ENCODE assay signal across 8 mouse cellular contexts in the genomic region with DNA sequence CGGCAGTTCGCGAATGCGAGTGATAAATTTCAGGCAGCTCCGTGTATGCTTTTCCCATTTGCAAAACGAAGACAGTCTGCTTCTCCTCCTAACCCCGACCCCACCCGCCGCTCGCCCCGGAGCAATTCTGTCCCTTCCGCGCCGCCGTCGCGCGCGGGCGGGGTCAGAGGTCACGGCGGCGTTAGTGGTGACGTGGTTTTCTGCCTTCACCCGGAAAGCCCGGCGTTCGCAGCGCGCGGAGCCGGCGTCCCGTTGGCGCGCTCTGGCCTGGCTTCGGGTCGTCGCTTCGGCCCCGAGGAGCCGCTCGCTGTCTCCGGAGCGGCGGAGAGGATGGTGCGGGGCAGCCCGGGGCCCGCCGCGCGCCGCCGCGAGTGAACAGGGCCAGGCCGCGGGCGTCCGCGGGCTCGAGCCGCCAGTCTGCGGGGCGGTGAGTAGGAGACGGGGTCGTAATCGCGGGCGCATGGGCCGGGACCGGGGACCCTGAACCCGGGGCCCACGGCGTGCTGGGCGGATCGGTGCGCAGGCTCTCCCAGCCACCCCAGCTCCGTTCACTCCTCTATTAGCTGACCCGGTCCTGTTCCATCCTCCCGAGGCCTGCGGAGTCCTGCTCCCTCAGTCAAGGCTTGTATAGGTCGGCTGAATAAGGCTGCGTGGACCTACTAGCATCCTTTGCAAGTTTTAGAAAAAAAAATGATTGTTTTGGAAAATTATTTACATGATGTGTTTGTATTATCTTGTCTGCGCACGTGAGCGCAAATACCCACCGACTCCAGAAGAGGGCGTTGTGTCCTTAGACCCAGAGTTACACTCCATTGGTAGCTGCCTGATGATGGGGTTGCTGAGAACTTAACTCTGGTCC. TPM values are rescaled to one million over a fixed set of nuclear protein-coding genes. Genes with fewer than 3 reads are reported as not detected.
DNase-seq lines count a peak whose midpoint lies in the region; ATAC-seq and TF ChIP-seq lines count a peak whose summit lies in the region.

No protein-coding gene starts in this region.

- WGBS in forebrain, embryonic 12.5 days: under 1% methylated on average over 88 of the region's 88 CpGs
- WGBS in heart, postnatal 0 days: under 1% methylated on average over 87 of the region's 88 CpGs
- WGBS in liver, embryonic 15.5 days (ENCODE audit: insufficient replicate concordance): under 1% methylated on average over 84 of the region's 88 CpGs
- under 1% methylated on average over 84 of the region's 88 CpGs for WGBS in neural tube, embryonic 11.5 days
- WGBS in stomach, embryonic 16.5 days: under 1% methylated on average over 88 of the region's 88 CpGs

- no peaks in the 10 kb centered on the region for H3K27me3 ChIP-seq in ES-Bruce4 (ENCODE audit: control insufficient read depth, insufficient read depth, low read length, poor library complexity, severe bottlenecking)
- no peaks in the 10 kb centered on the region for H3K27me3 ChIP-seq in forebrain, embryonic 12.5 days
- no peaks in the 10 kb centered on the region for H3K27me3 ChIP-seq in heart, postnatal 0 days (ENCODE audit: control insufficient read depth, insufficient read depth, low read length)
- H3K27me3 ChIP-seq in liver, embryonic 15.5 days: no peaks in the 10 kb centered on the region
- H3K27me3 ChIP-seq in neural tube, embryonic 11.5 days (ENCODE audit: control insufficient read depth, insufficient read depth, low read length): no peaks in the 10 kb centered on the region
- H3K27me3 ChIP-seq in stomach, embryonic 16.5 days (ENCODE audit: control insufficient read depth, insufficient read depth, low read length): no peaks in the 10 kb centered on the region

- peaks cover 6% of the 10 kb centered on the region for H3K4me1 ChIP-seq in ES-Bruce4 (ENCODE audit: control insufficient read depth, insufficient read depth, low read length)
- peaks cover 23% of the 10 kb centered on the region for H3K4me1 ChIP-seq in forebrain, embryonic 12.5 days
- peaks cover 20% of the 10 kb centered on the region for H3K4me1 ChIP-seq in heart, postnatal 0 days (ENCODE audit: control insufficient read depth, insufficient read depth)
- peaks cover 38% of the 10 kb centered on the region for H3K4me1 ChIP-seq in liver, embryonic 15.5 days (replicated peaks)
- peaks cover 6% of the 10 kb centered on the region; the same call in 1 of the 2 replicates for H3K4me1 ChIP-seq in neural tube, embryonic 11.5 days (ENCODE audit: control insufficient read depth, insufficient read depth, low read length)
- peaks cover 17% of the 10 kb centered on the region for H3K4me1 ChIP-seq in stomach, embryonic 16.5 days (ENCODE audit: control insufficient read depth, insufficient read depth, low read length)

- TF ChIP-seq CTCF in ES-Bruce4 (IDR thresholded peaks at IDR 0.05; ENCODE audit: low read depth, low read length): peak; percentile 70
- TF ChIP-seq CTCF in heart, postnatal 0 days (IDR thresholded peaks at IDR 0.05; ENCODE audit: low read depth): peak; percentile 40

- 0 out of 2 replicates have a peak, but pooled peaks cover 4% of the 10 kb centered on the region for H3K36me3 ChIP-seq in ES-Bruce4 (ENCODE audit: control insufficient read depth, insufficient read depth, low read length, poor library complexity, severe bottlenecking)
- H3K36me3 ChIP-seq in forebrain, embryonic 12.5 days (replicated peaks): 0 out of 2 replicates have a peak, but pooled peaks cover 3% of the 10 kb centered on the region
- H3K36me3 ChIP-seq in heart, postnatal 0 days (replicated peaks; ENCODE audit: control insufficient read depth, insufficient read depth, low read length): 0 out of 2 replicates have a peak, but pooled peaks cover 11% of the 10 kb centered on the region
- peaks cover 22% of the 10 kb centered on the region for H3K36me3 ChIP-seq in liver, embryonic 15.5 days (replicated peaks)
- H3K36me3 ChIP-seq in neural tube, embryonic 11.5 days (ENCODE audit: control insufficient read depth, insufficient read depth, low read length): no peaks in the 10 kb centered on the region
- H3K36me3 ChIP-seq in stomach, embryonic 16.5 days (ENCODE audit: control insufficient read depth, insufficient read depth, low read length): no peaks in the 10 kb centered on the region

- H3K4me3 ChIP-seq in ES-Bruce4 (ENCODE audit: low read depth, low read length): peak overlapping the region; percentile 98
- peak overlapping the region; percentile 99 for H3K4me3 ChIP-seq in forebrain, embryonic 12.5 days (replicated peaks)
- H3K4me3 ChIP-seq in heart, postnatal 0 days (ENCODE audit: low read depth, low read length): peak overlapping the region; percentile 89
- H3K4me3 ChIP-seq in liver, embryonic 15.5 days (replicated peaks): peak overlapping the region; percentile 82
- H3K4me3 ChIP-seq in neural tube, embryonic 11.5 days (ENCODE audit: low read depth, low read length): peak overlapping the region; percentile 77
- H3K4me3 ChIP-seq in stomach, embryonic 16.5 days (replicated peaks; ENCODE audit: low read length): peak overlapping the region; percentile 99

- no peak for TF ChIP-seq EP300 in ES-Bruce4 (IDR thresholded peaks at IDR 0.05; ENCODE audit: insufficient read depth, low read depth, low read length)
- no peak for TF ChIP-seq EP300 in heart, postnatal 0 days (IDR thresholded peaks at IDR 0.05; ENCODE audit: low read depth)

- peak; percentile 87 for DNase-seq in c-Kit-positive CD71-positive TER-119-positive erythroid progenitor cells, embryonic 14.5 days (ENCODE audit: low spot score)
- peak; percentile 78 for DNase-seq in heart, postnatal 0 days (ENCODE audit: low spot score)
- peak; percentile 92 to 95 for DNase-seq in kidney, postnatal 36 days
- DNase-seq in neural tube, embryonic 11.5 days (ENCODE audit: low spot score): peak; percentile 94

- H3K27ac ChIP-seq in ES-Bruce4 (ENCODE audit: insufficient read depth, low read length): peak overlapping the region; percentile 70
- H3K27ac ChIP-seq in forebrain, embryonic 12.5 days: peak overlapping the region; percentile 84
- H3K27ac ChIP-seq in heart, postnatal 0 days (ENCODE audit: low read depth): peak overlapping the region; percentile 82
- peak overlapping the region; percentile 84 for H3K27ac ChIP-seq in liver, embryonic 15.5 days (replicated peaks)
- peak overlapping the region; percentile 73 for H3K27ac ChIP-seq in neural tube, embryonic 11.5 days (ENCODE audit: low read depth, low read length)
- H3K27ac ChIP-seq in stomach, embryonic 16.5 days (ENCODE audit: low read length): peak overlapping the region; percentile 79

- H3K4me2 ChIP-seq in forebrain, embryonic 12.5 days: peak overlapping the region; percentile 61
- H3K4me2 ChIP-seq in heart, postnatal 0 days (ENCODE audit: low read depth, low read length): peak overlapping the region; percentile 76
- peak overlapping the region; percentile 82 for H3K4me2 ChIP-seq in liver, embryonic 15.5 days
- peak overlapping the region; percentile 56 for H3K4me2 ChIP-seq in neural tube, embryonic 11.5 days (ENCODE audit: low read depth)
- peak overlapping the region; percentile 91 for H3K4me2 ChIP-seq in stomach, embryonic 16.5 days (ENCODE audit: low read depth, low read length)

- H3K9ac ChIP-seq in ES-Bruce4 (ENCODE audit: low read depth, poor library complexity, severe bottlenecking): peak overlapping the region; percentile 97
- H3K9ac ChIP-seq in forebrain, embryonic 12.5 days: peak overlapping the region; percentile 99
- peak overlapping the region; percentile 87 for H3K9ac ChIP-seq in heart, postnatal 0 days (replicated peaks; ENCODE audit: low read depth, low read length)
- H3K9ac ChIP-seq in liver, embryonic 15.5 days: peak overlapping the region; percentile 94
- H3K9ac ChIP-seq in neural tube, embryonic 11.5 days (ENCODE audit: low read length): peak overlapping the region; percentile 93
- peak overlapping the region; percentile 99 for H3K9ac ChIP-seq in stomach, embryonic 16.5 days (ENCODE audit: low read length)

- no peak for TF ChIP-seq POLR2A in ES-Bruce4 (IDR thresholded peaks at IDR 0.05; ENCODE audit: insufficient read depth, low read length)

- peak; percentile 88 for ATAC-seq in forebrain, embryonic 12.5 days (ENCODE audit: low FRiP score)
- ATAC-seq in heart, postnatal 0 days (ENCODE audit: insufficient read depth, low read depth): peak; percentile 90
- peak; percentile 87 for ATAC-seq in liver, embryonic 15.5 days (ENCODE audit: insufficient read depth)
- ATAC-seq in neural tube, embryonic 11.5 days (ENCODE audit: insufficient read depth, low FRiP score, low TSS enrichment): peak; percentile 81
- ATAC-seq in stomach, embryonic 16.5 days (ENCODE audit: insufficient read depth, low FRiP score): peak; percentile 85

- no peaks in the 10 kb centered on the region for H3K9me3 ChIP-seq in ES-Bruce4 (replicated peaks; ENCODE audit: control insufficient read depth, insufficient read depth, low read length, poor library complexity, severe bottlenecking)
- H3K9me3 ChIP-seq in forebrain, embryonic 12.5 days: no peaks in the 10 kb centered on the region
- no peaks in the 10 kb centered on the region for H3K9me3 ChIP-seq in heart, postnatal 0 days (replicated peaks; ENCODE audit: control insufficient read depth, low read length)
- H3K9me3 ChIP-seq in liver, embryonic 15.5 days (replicated peaks): no peaks in the 10 kb centered on the region
- no peaks in the 10 kb centered on the region for H3K9me3 ChIP-seq in neural tube, embryonic 11.5 days (ENCODE audit: control insufficient read depth, low read length)
- H3K9me3 ChIP-seq in stomach, embryonic 16.5 days (replicated peaks; ENCODE audit: control insufficient read depth, low read length): no peaks in the 10 kb centered on the region

RNA-seq across cellular contexts. Expression of gene Tmem248, which starts 5.5 kb away (rescaled TPM):
- polyA plus RNA-seq in ES-Bruce4 (2011; ENCODE audit: insufficient read depth, insufficient read length, low read depth, missing spikeins): 60.2 and 63.9 TPM in 2 replicates
- polyA plus RNA-seq in forebrain, embryonic 12.5 days (2016; fragmentation: Nextera tagmentation; extraction: Ambion mirVana): 29.2 and 30.1 TPM in 2 replicates
- 31.9 and 38.1 TPM in 2 replicates for total RNA-seq in heart, postnatal 0 days (2014; rRNA removed; ENCODE audit: low replicate concordance)
- 23.9 and 24.5 TPM in 2 replicates for polyA plus RNA-seq in heart, postnatal 0 days (2015; fragmentation: Nextera tagmentation; extraction: Ambion mirVana)
- polyA plus RNA-seq in liver, embryonic 15.5 days (2015; fragmentation: Nextera tagmentation; extraction: Ambion mirVana): 22.7 and 26.2 TPM in 2 replicates
- polyA plus RNA-seq in neural tube, embryonic 11.5 days (2014; fragmentation: Nextera tagmentation; extraction: Ambion mirVana): 32.0 and 35.8 TPM in 2 replicates
- polyA plus RNA-seq in stomach, embryonic 16.5 days (2015; fragmentation: Nextera tagmentation; extraction: Ambion mirVana): 31.8 and 36.6 TPM in 2 replicates

RNA-seq across cellular contexts. Expression of gene Sbds, which starts 33.0 kb away (rescaled TPM):
- 66.8 and 68.5 TPM in 2 replicates for polyA plus RNA-seq in ES-Bruce4 (2011; ENCODE audit: insufficient read depth, insufficient read length, low read depth, missing spikeins)
- polyA plus RNA-seq in forebrain, embryonic 12.5 days (2016; fragmentation: Nextera tagmentation; extraction: Ambion mirVana): 74.9 and 76.2 TPM in 2 replicates
- total RNA-seq in heart, postnatal 0 days (2014; rRNA removed; ENCODE audit: low replicate concordance): 8.6 and 15.7 TPM in 2 replicates
- polyA plus RNA-seq in heart, postnatal 0 days (2015; fragmentation: Nextera tagmentation; extraction: Ambion mirVana): 56.9 and 57.6 TPM in 2 replicates
- polyA plus RNA-seq in liver, embryonic 15.5 days (2015; fragmentation: Nextera tagmentation; extraction: Ambion mirVana): 42.5 and 46.6 TPM in 2 replicates
- polyA plus RNA-seq in neural tube, embryonic 11.5 days (2014; fragmentation: Nextera tagmentation; extraction: Ambion mirVana): 68.8 and 71.3 TPM in 2 replicates
- polyA plus RNA-seq in stomach, embryonic 16.5 days (2015; fragmentation: Nextera tagmentation; extraction: Ambion mirVana): 69.6 and 70.3 TPM in 2 replicates

RNA-seq across cellular contexts. Expression of gene Tyw1, which starts 33.0 kb away (rescaled TPM):
- polyA plus RNA-seq in ES-Bruce4 (2011; ENCODE audit: insufficient read depth, insufficient read length, low read depth, missing spikeins): 27.7 and 27.8 TPM in 2 replicates
- polyA plus RNA-seq in forebrain, embryonic 12.5 days (2016; fragmentation: Nextera tagmentation; extraction: Ambion mirVana): 28.1 and 29.8 TPM in 2 replicates
- total RNA-seq in heart, postnatal 0 days (2014; rRNA removed; ENCODE audit: low replicate concordance): 7.0 and 18.9 TPM in 2 replicates
- 11.1 and 11.6 TPM in 2 replicates for polyA plus RNA-seq in heart, postnatal 0 days (2015; fragmentation: Nextera tagmentation; extraction: Ambion mirVana)
- 10.9 and 11.2 TPM in 2 replicates for polyA plus RNA-seq in liver, embryonic 15.5 days (2015; fragmentation: Nextera tagmentation; extraction: Ambion mirVana)
- 33.2 and 34.9 TPM in 2 replicates for polyA plus RNA-seq in neural tube, embryonic 11.5 days (2014; fragmentation: Nextera tagmentation; extraction: Ambion mirVana)
- 21.6 and 25.2 TPM in 2 replicates for polyA plus RNA-seq in stomach, embryonic 16.5 days (2015; fragmentation: Nextera tagmentation; extraction: Ambion mirVana)

RNA-seq across cellular contexts. Expression of gene Rabgef1, which starts 50.8 kb away (rescaled TPM):
- polyA plus RNA-seq in ES-Bruce4 (2011; ENCODE audit: insufficient read depth, insufficient read length, low read depth, missing spikeins): 29.9 and 34.8 TPM in 2 replicates
- 30.7 and 31.5 TPM in 2 replicates for polyA plus RNA-seq in forebrain, embryonic 12.5 days (2016; fragmentation: Nextera tagmentation; extraction: Ambion mirVana)
- total RNA-seq in heart, postnatal 0 days (2014; rRNA removed; ENCODE audit: low replicate concordance): 4.6 and 17.5 TPM in 2 replicates
- 16.7 and 19.8 TPM in 2 replicates for polyA plus RNA-seq in heart, postnatal 0 days (2015; fragmentation: Nextera tagmentation; extraction: Ambion mirVana)
- 22.7 and 25.2 TPM in 2 replicates for polyA plus RNA-seq in liver, embryonic 15.5 days (2015; fragmentation: Nextera tagmentation; extraction: Ambion mirVana)
- 25.4 and 27.8 TPM in 2 replicates for polyA plus RNA-seq in neural tube, embryonic 11.5 days (2014; fragmentation: Nextera tagmentation; extraction: Ambion mirVana)
- 34.5 and 38.8 TPM in 2 replicates for polyA plus RNA-seq in stomach, embryonic 16.5 days (2015; fragmentation: Nextera tagmentation; extraction: Ambion mirVana)

Comparison
In these comparisons a context has a peak if more than half of its experiments do, and no peak if none do; other contexts are left out.
1. Peak in every context shown above with its lines: DNase-seq, ATAC-seq, H3K4me3 ChIP-seq and H3K27ac ChIP-seq.